Mouse (Mus musculus) left cerebral cortex, adult 2 months (tissue): ENCODE measurements around the gene Man1b1. TPM values are rescaled to one million over a fixed set of nuclear protein-coding genes. Genes with fewer than 3 reads are reported as not detected.

ENCODE experiments used
- DNase-seq, 2 experiments: peaks; one replicate each; pipeline ENCODE4 v3.0.0; 2021 to 2022; ENCODE audit warnings: low spot score in 2 of 2, mixed read lengths in 1 of 2; ENCODE audit errors: extremely low spot score in 1 of 2
- H3K27ac ChIP-seq: fragments of 200-600 bp; 2 replicates; pipeline ENCODE4 v1.8.1; 2022
- H3K4me3 ChIP-seq: fragments of 200-600 bp; 2 replicates; pipeline ENCODE4 v1.8.1; 2022
- CTCF ChIP-seq: fragments of 200-600 bp; IDR thresholded peaks from 2 replicates; pipeline ENCODE4 v1.8.1; 2022; ENCODE audit warnings: antibody characterized with exemption, mild to moderate bottlenecking, moderate library complexity
- intact Hi-C: fragments of 180-260 bp; cut with DNase I; formaldehyde crosslinking; loops from one replicate; pipeline ENCODE4 v1.15.1; 2025
- total RNA-seq, 2 experiments: library from RNA; stranded (reverse); gene quantifications; 2 replicates each; pipeline ENCODE4 v1.2.3; 2021

The Man1b1 gene
- total RNA-seq, 2 experiments from 2014 or later: 56.0 to 62.4 TPM

GRCm38 (mm10) chr2:25350701-25351100 is 18.6 kb downstream of the Man1b1 start:
- DNase-seq: no peak
- intact Hi-C loops: no loop called here
- Histone ChIP-seq H3K27ac (no peak overlapping the region), H3K4me3 (no peak overlapping the region)
- TF ChIP-seq CTCF: no peak

GRCm38 (mm10) chr2:25354211-25354610 is 22.1 kb downstream of the Man1b1 start:
- no peak for TF ChIP-seq CTCF
- H3K4me3 ChIP-seq: no peak overlapping the region
- H3K27ac ChIP-seq: no peak overlapping the region
- DNase-seq: no peak
- intact Hi-C loops: no loop called here

GRCm38 (mm10) chr2:25355419-25356066 is 23.4 kb downstream of the Man1b1 start:
- Histone ChIP-seq H3K27ac (no peak overlapping the region), H3K4me3 (peak overlapping the region; percentile 52)
- no peak for DNase-seq
- intact Hi-C loops: no loop called here
- TF ChIP-seq CTCF: no peak

- H3K4me3 ChIP-seq: peak within 1 kb of the TSS; percentile 52
- intact Hi-C loops: no loop called here
- H3K27ac ChIP-seq: 0 out of 2 replicates have a peak within 1 kb of the TSS, but pooled peaks have one; percentile 11
- peak; percentile 80 to 82 for DNase-seq
- no peak for TF ChIP-seq CTCF
Observed at GRCm38 (mm10) chr2:25356208-25357079, 24.3 kb downstream of the Man1b1 start, which contains the start of gene Dpp7. TSS of gene Dpp7 (minus strand) at chr2:25356359.

GRCm38 (mm10) chr2:25359848-25360247 is 27.7 kb downstream of the Man1b1 start:
- H3K27ac ChIP-seq: no peak overlapping the region
- intact Hi-C loops: no loop called here
- no peak for TF ChIP-seq CTCF
- DNase-seq: no peak
- H3K4me3 ChIP-seq: no peak overlapping the region

- no peak for TF ChIP-seq CTCF
- DNase-seq: no peak
- Histone ChIP-seq H3K4me3 (no peak overlapping the region), H3K27ac (no peak overlapping the region)
- intact Hi-C loops: no loop called here
Observed at GRCm38 (mm10) chr2:25363478-25364178, 31.5 kb downstream of the Man1b1 start.

- Histone ChIP-seq H3K4me3 (no peak overlapping the region; the same call in 1 of the 2 replicates), H3K27ac (no peak overlapping the region)
- DNase-seq: no peak
- intact Hi-C loops: no loop called here
- TF ChIP-seq CTCF: no peak
Observed at GRCm38 (mm10) chr2:25364313-25364712, 32.2 kb downstream of the Man1b1 start.

- Histone ChIP-seq H3K4me3 (peak overlapping the region; percentile 80), H3K27ac (peak overlapping the region; percentile 87)
- no peak for TF ChIP-seq CTCF
- no peak for DNase-seq
- intact Hi-C loops: no loop called here
Observed at GRCm38 (mm10) chr2:25364761-25365090, 32.6 kb downstream of the Man1b1 start.

GRCm38 (mm10) chr2:25365091-25365761 is 33.1 kb downstream of the Man1b1 start, which contains the start of gene Uap1l1:
TSS of gene Uap1l1 (minus strand) at chr2:25365682.
- no peak for TF ChIP-seq CTCF
- DNase-seq: peak; percentile 57 to 70
- intact Hi-C loops: no loop called here
- Histone ChIP-seq H3K4me3 (peak within 1 kb of the TSS; percentile 80), H3K27ac (peak within 1 kb of the TSS; percentile 87)

- no peak overlapping the region for H3K27ac ChIP-seq
- no peak for TF ChIP-seq CTCF
- intact Hi-C loops: no loop called here
- H3K4me3 ChIP-seq: no peak overlapping the region
- DNase-seq: no peak
Observed at GRCm38 (mm10) chr2:25369996-25370395, 37.9 kb downstream of the Man1b1 start.
